In genomic region chr1:189726121-189726520, GRCm38 (mm10) we compare ENCODE assay signal across 15 mouse cellular contexts. TPM values are rescaled to one million over a fixed set of nuclear protein-coding genes. Genes with fewer than 3 reads are reported as not detected.
DNase-seq lines count a peak whose midpoint lies in the region; ATAC-seq lines count a peak whose summit lies in the region.
"Had no signal": no experiment of that assay in that cellular context is flagged by ENCODE, and none has a peak within 500 bp of the region (broad histone marks: within the 10 kb centered on the region; RNA-seq: fewer than 3 reads in every experiment).

No protein-coding gene starts in this region.

- H3K27me3 ChIP-seq in hindbrain, embryonic 10.5 days (ENCODE audit: insufficient read depth, poor library complexity, severe bottlenecking) = peaks cover 37% of the 10 kb centered on the region
- peaks cover 25% of the 10 kb centered on the region for H3K27me3 ChIP-seq in hindbrain, embryonic 14.5 days (ENCODE audit: control insufficient read depth, insufficient read depth, low read length)
- H3K27me3 ChIP-seq in embryonic facial prominence, embryonic 15.5 days = no peaks in the 10 kb centered on the region
- H3K27me3 ChIP-seq in forebrain, embryonic 14.5 days (replicated peaks; ENCODE audit: control insufficient read depth, insufficient read depth, low read length) = peaks cover 43% of the 10 kb centered on the region
- H3K27me3 ChIP-seq: limb, embryonic 12.5 days had no signal

- DNase-seq in hindbrain, embryonic 10.5 days (ENCODE audit: low spot score) = no peak
- no peak for DNase-seq in hindbrain, embryonic 14.5 days (ENCODE audit: low spot score)
- peak; percentile 45 to 62 for DNase-seq in kidney, postnatal 4 days
- no peak for DNase-seq in kidney, postnatal 14 days
- peak; percentile 67 for DNase-seq in A20 (ENCODE audit: low read depth, low spot score)
- DNase-seq in forebrain, embryonic 14.5 days (ENCODE audit: low spot score) = no peak
- DNase-seq: adrenal gland, postnatal 14 days; cerebellum, adult 11-12 months; cerebellum, postnatal 25 days; gastrocnemius, postnatal 14 days; heart, postnatal 36 days; thymus, adult 18-20 months had no signal

- peaks cover 50% of the 10 kb centered on the region for H3K4me1 ChIP-seq in hindbrain, embryonic 10.5 days (replicated peaks)
- peaks cover 5% of the 10 kb centered on the region; the same call in 1 of the 2 replicates for H3K4me1 ChIP-seq in hindbrain, embryonic 14.5 days (replicated peaks; ENCODE audit: control insufficient read depth, insufficient read depth, low read length)
- peaks cover 38% of the 10 kb centered on the region for H3K4me1 ChIP-seq in embryonic facial prominence, embryonic 15.5 days
- H3K4me1 ChIP-seq in forebrain, embryonic 14.5 days (ENCODE audit: control insufficient read depth, insufficient read depth, low read length) = no peaks in the 10 kb centered on the region; the same call in 1 of the 2 replicates

- ATAC-seq in hindbrain, embryonic 14.5 days (ENCODE audit: low FRiP score) = no peak
- no peak for ATAC-seq in embryonic facial prominence, embryonic 15.5 days (ENCODE audit: insufficient number of reproducible peaks, low FRiP score, low TSS enrichment, low read depth)
- ATAC-seq in forebrain, embryonic 14.5 days = no peak
- ATAC-seq: midbrain, embryonic 15.5 days had no signal

- peak overlapping the region; percentile 29; the same call in 1 of the 2 replicates for H3K27ac ChIP-seq in hindbrain, embryonic 10.5 days
- H3K27ac ChIP-seq in hindbrain, embryonic 14.5 days = no peak overlapping the region
- H3K27ac ChIP-seq in embryonic facial prominence, embryonic 15.5 days (replicated peaks) = peak overlapping the region; percentile 99
- no peak overlapping the region for H3K27ac ChIP-seq in forebrain, embryonic 14.5 days (ENCODE audit: low read depth, low read length)
- H3K27ac ChIP-seq: midbrain, embryonic 15.5 days had no signal

- H3K9me3 ChIP-seq in hindbrain, embryonic 10.5 days = no peaks in the 10 kb centered on the region
- no peaks in the 10 kb centered on the region for H3K9me3 ChIP-seq in hindbrain, embryonic 14.5 days (ENCODE audit: control insufficient read depth, low read length)
- no peaks in the 10 kb centered on the region for H3K9me3 ChIP-seq in embryonic facial prominence, embryonic 15.5 days (replicated peaks)
- no peaks in the 10 kb centered on the region for H3K9me3 ChIP-seq in forebrain, embryonic 14.5 days (replicated peaks; ENCODE audit: control insufficient read depth, low read length)
- H3K9me3 ChIP-seq: limb, embryonic 12.5 days; midbrain, embryonic 15.5 days had no signal

- 63% methylated on average over 4 of the region's 4 CpGs for WGBS in hindbrain, embryonic 10.5 days
- 56% methylated on average over 4 of the region's 4 CpGs for WGBS in hindbrain, embryonic 14.5 days
- WGBS in embryonic facial prominence, embryonic 15.5 days = 57% methylated on average over 4 of the region's 4 CpGs
- 62% methylated on average over 4 of the region's 4 CpGs for WGBS in forebrain, embryonic 14.5 days

- H3K36me3 ChIP-seq in hindbrain, embryonic 10.5 days = no peaks in the 10 kb centered on the region
- no peaks in the 10 kb centered on the region for H3K36me3 ChIP-seq in hindbrain, embryonic 14.5 days (replicated peaks; ENCODE audit: control insufficient read depth, insufficient read depth)
- no peaks in the 10 kb centered on the region for H3K36me3 ChIP-seq in embryonic facial prominence, embryonic 15.5 days
- no peaks in the 10 kb centered on the region for H3K36me3 ChIP-seq in forebrain, embryonic 14.5 days (ENCODE audit: control insufficient read depth, insufficient read depth, low read length)
- H3K36me3 ChIP-seq: limb, embryonic 12.5 days; midbrain, embryonic 15.5 days had no signal

- no peak overlapping the region for H3K9ac ChIP-seq in hindbrain, embryonic 14.5 days
- H3K9ac ChIP-seq in embryonic facial prominence, embryonic 15.5 days = no peak overlapping the region
- H3K9ac ChIP-seq in forebrain, embryonic 14.5 days (ENCODE audit: low read length) = no peak overlapping the region
- H3K9ac ChIP-seq: limb, embryonic 12.5 days; midbrain, embryonic 15.5 days had no signal

- no peak overlapping the region for H3K4me2 ChIP-seq in hindbrain, embryonic 14.5 days (replicated peaks)
- no peak overlapping the region for H3K4me2 ChIP-seq in embryonic facial prominence, embryonic 15.5 days (replicated peaks)
- no peak overlapping the region for H3K4me2 ChIP-seq in forebrain, embryonic 14.5 days (ENCODE audit: low read length)
- H3K4me2 ChIP-seq: limb, embryonic 12.5 days; midbrain, embryonic 15.5 days had no signal

- no peak overlapping the region for H3K4me3 ChIP-seq in hindbrain, embryonic 10.5 days
- no peak overlapping the region for H3K4me3 ChIP-seq in hindbrain, embryonic 14.5 days (replicated peaks; ENCODE audit: low read length)
- no peak overlapping the region for H3K4me3 ChIP-seq in embryonic facial prominence, embryonic 15.5 days (replicated peaks)
- H3K4me3 ChIP-seq in forebrain, embryonic 14.5 days (ENCODE audit: low read depth, low read length) = no peak overlapping the region
- H3K4me3 ChIP-seq: limb, embryonic 12.5 days; midbrain, embryonic 15.5 days had no signal

RNA-seq across cellular contexts. Expression of gene Ptpn14, which starts 1.9 kb away (rescaled TPM):
- 5.0 and 5.1 TPM in 2 replicates for polyA plus RNA-seq in hindbrain, embryonic 10.5 days (2016; fragmentation: Nextera tagmentation; extraction: Ambion mirVana)
- polyA plus RNA-seq in hindbrain, embryonic 14.5 days (2014; fragmentation: Nextera tagmentation; extraction: Ambion mirVana) = 2.6 and 3.2 TPM in 2 replicates
- polyA plus RNA-seq in embryonic facial prominence, embryonic 15.5 days (2015; fragmentation: Nextera tagmentation; extraction: Ambion mirVana) = 10.7 and 10.8 TPM in 2 replicates
- polyA plus RNA-seq in forebrain, embryonic 14.5 days (2014; fragmentation: Nextera tagmentation; extraction: Ambion mirVana) = 1.1 and 1.7 TPM in 2 replicates

RNA-seq across cellular contexts. Expression of gene Cenpf, which starts 38.2 kb away (rescaled TPM):
- polyA plus RNA-seq in hindbrain, embryonic 10.5 days (2016; fragmentation: Nextera tagmentation; extraction: Ambion mirVana) = 71.0 and 122 TPM in 2 replicates
- 13.8 and 17.6 TPM in 2 replicates for polyA plus RNA-seq in hindbrain, embryonic 14.5 days (2014; fragmentation: Nextera tagmentation; extraction: Ambion mirVana)
- 64.0 and 66.9 TPM in 2 replicates for polyA plus RNA-seq in embryonic facial prominence, embryonic 15.5 days (2015; fragmentation: Nextera tagmentation; extraction: Ambion mirVana)
- 43.6 and 50.5 TPM in 2 replicates for polyA plus RNA-seq in forebrain, embryonic 14.5 days (2014; fragmentation: Nextera tagmentation; extraction: Ambion mirVana)

Comparison
In these comparisons a context has a peak if more than half of its experiments do, and no peak if none do; other contexts are left out.
1. DNase-seq: peak in kidney, postnatal 4 days (2 of 2) and A20 (single experiment); none in hindbrain, embryonic 10.5 days (single experiment), hindbrain, embryonic 14.5 days (single experiment), kidney, postnatal 14 days (single experiment) and forebrain, embryonic 14.5 days (single experiment).
2. H3K27ac ChIP-seq: peak in hindbrain, embryonic 10.5 days (single experiment) and embryonic facial prominence, embryonic 15.5 days (single experiment); none in hindbrain, embryonic 14.5 days (single experiment) and forebrain, embryonic 14.5 days (single experiment).